Mouse (Mus musculus): ENCODE data around the gene Polr3a. TPM values are rescaled to one million over a fixed set of nuclear protein-coding genes. Genes with fewer than 3 reads are reported as not detected.

The Polr3a gene
- polyA plus RNA-seq, 1 experiment: 9.6 TPM

GRCm38 (mm10) chr14:24500845-24501186, 14.0 kb upstream of the Polr3a start:
- no peak for DNase-seq
- Histone ChIP-seq H3K27me3 (replicated peaks; ENCODE audit: control insufficient read depth, insufficient read depth, low read length) (no peaks in the 10 kb centered on the region), H3K27ac (ENCODE audit: insufficient read depth, low read depth, low read length) (no peak overlapping the region), H3K4me3 (ENCODE audit: insufficient read depth, low read depth, low read length) (no peak overlapping the region), H3K4me1 (ENCODE audit: control insufficient read depth, insufficient read depth, low read length) (no peaks in the 10 kb centered on the region), H3K36me3 (ENCODE audit: control insufficient read depth, insufficient read depth, low read length) (peaks cover 5% of the 10 kb centered on the region)
- TF ChIP-seq CTCF (conservative IDR thresholded peaks at IDR 0.05; ENCODE audit: insufficient read depth, insufficient read length, low read depth, low read length): no peak
- TF ChIP-seq POLR2A (IDR thresholded peaks at IDR 0.05; ENCODE audit: low read depth, low read length): no peak
- WGBS: 25% methylated on average over 8 of the region's 8 CpGs

DNA sequence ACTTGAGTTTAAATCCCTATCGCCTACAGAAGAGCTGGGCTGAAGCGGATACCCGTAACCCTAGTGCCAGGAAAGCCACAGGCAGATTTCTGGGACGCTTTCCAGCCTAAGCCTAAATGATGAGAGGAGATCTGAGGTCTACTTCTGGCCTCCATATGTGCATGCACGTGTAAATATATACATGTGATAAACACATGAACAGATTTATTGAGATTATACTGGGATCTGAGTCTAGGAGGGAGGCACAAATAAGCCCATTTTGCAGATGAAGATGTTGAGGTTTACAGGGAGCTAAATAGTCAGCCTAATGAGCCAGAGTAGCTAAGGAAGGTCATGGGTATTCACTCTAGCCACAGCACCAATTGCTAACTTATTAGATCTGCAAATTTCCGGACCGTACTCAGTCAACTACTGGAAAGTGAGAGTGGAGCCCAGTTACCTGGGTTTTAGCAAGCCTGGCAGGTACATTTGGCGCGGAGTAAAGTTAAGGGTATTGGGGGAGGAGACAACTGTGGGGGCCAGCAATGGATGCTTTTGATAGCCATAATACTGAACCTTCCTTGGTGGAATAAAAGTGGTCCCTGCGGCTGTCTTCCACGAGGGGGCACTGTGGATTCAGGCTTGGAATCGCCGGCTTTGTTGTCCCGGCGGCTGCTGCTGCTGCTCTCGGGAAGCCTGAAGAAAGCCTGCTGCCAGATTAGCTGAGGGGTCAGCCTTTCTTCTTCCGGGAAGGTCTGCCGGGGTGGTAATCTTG, 13.4 kb upstream of the Polr3a start:
- Histone ChIP-seq H3K27ac (ENCODE audit: insufficient read depth, low read depth, low read length) (no peak overlapping the region), H3K27me3 (replicated peaks; ENCODE audit: control insufficient read depth, insufficient read depth, low read length) (no peaks in the 10 kb centered on the region), H3K4me1 (ENCODE audit: control insufficient read depth, insufficient read depth, low read length) (no peaks in the 10 kb centered on the region), H3K36me3 (ENCODE audit: control insufficient read depth, insufficient read depth, low read length) (peaks cover 5% of the 10 kb centered on the region), H3K4me3 (ENCODE audit: insufficient read depth, low read depth, low read length) (no peak overlapping the region)
- no peak for TF ChIP-seq POLR2A (IDR thresholded peaks at IDR 0.05; ENCODE audit: low read depth, low read length)
- TF ChIP-seq CTCF (conservative IDR thresholded peaks at IDR 0.05; ENCODE audit: insufficient read depth, insufficient read length, low read depth, low read length): peak; percentile 80
- WGBS: 25% methylated on average over 18 of the region's 18 CpGs
- DNase-seq: peak; percentile 77

- H3K27ac ChIP-seq (ENCODE audit: insufficient read depth, low read depth, low read length): no peak overlapping the region
- H3K27me3 ChIP-seq (replicated peaks; ENCODE audit: control insufficient read depth, insufficient read depth, low read length): no peaks in the 10 kb centered on the region
- 37% methylated on average over 9 of the region's 9 CpGs for WGBS
- H3K4me3 ChIP-seq (ENCODE audit: insufficient read depth, low read depth, low read length): no peak overlapping the region
- no peak for DNase-seq
- H3K4me1 ChIP-seq (ENCODE audit: control insufficient read depth, insufficient read depth, low read length): peaks cover 3% of the 10 kb centered on the region; the same call in 1 of the 2 replicates
- H3K36me3 ChIP-seq (ENCODE audit: control insufficient read depth, insufficient read depth, low read length): peaks cover 6% of the 10 kb centered on the region
- TF ChIP-seq CTCF (conservative IDR thresholded peaks at IDR 0.05; ENCODE audit: insufficient read depth, insufficient read length, low read depth, low read length) (no peak), POLR2A (IDR thresholded peaks at IDR 0.05; ENCODE audit: low read depth, low read length) (no peak)
Observed at GRCm38 (mm10) chr14:24499478-24499877, 12.6 kb upstream of the Polr3a start.

DNA sequence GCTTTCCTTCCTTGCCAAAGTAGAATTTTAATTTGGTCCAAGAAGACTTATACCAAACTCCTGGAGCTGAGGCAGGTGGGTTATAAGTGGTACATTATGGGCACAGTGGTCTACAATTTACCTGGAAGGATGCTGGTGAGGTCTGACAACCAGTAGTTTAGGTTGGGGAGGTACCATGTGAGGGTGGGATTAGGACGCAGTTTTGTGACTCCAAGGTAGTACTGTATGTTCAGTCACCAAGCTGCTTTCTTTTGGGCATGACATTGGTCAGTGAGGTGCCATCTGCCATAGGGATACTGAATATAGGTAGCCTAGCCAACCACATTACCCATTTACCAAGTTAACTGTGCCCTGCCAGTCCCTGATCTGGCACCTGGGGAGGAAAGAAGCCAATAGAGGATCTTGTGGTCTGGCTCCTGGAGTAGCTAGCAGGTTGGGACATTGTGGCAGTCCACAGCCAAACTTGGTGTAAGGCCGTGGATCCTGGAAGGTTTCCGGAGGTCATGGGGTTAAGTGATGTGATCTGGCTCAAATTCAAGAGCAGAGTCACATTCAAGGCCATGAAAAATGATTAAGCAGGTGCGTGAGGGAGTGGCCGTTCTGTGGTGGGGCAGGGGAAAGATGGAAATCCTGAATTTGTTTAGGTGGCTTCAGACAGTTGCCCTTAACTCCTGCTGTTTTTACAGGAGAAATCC, 11.8 kb upstream of the Polr3a start:
- H3K4me3 ChIP-seq (ENCODE audit: insufficient read depth, low read depth, low read length): no peak overlapping the region
- peaks cover 7% of the 10 kb centered on the region for H3K36me3 ChIP-seq (ENCODE audit: control insufficient read depth, insufficient read depth, low read length)
- TF ChIP-seq POLR2A (IDR thresholded peaks at IDR 0.05; ENCODE audit: low read depth, low read length) (no peak), CTCF (conservative IDR thresholded peaks at IDR 0.05; ENCODE audit: insufficient read depth, insufficient read length, low read depth, low read length) (no peak)
- DNase-seq: no peak
- 59% methylated on average over 5 of the region's 5 CpGs for WGBS
- H3K27ac ChIP-seq (ENCODE audit: insufficient read depth, low read depth, low read length): no peak overlapping the region
- peaks cover 3% of the 10 kb centered on the region; the same call in 1 of the 2 replicates for H3K4me1 ChIP-seq (ENCODE audit: control insufficient read depth, insufficient read depth, low read length)
- no peaks in the 10 kb centered on the region for H3K27me3 ChIP-seq (replicated peaks; ENCODE audit: control insufficient read depth, insufficient read depth, low read length)

DNA sequence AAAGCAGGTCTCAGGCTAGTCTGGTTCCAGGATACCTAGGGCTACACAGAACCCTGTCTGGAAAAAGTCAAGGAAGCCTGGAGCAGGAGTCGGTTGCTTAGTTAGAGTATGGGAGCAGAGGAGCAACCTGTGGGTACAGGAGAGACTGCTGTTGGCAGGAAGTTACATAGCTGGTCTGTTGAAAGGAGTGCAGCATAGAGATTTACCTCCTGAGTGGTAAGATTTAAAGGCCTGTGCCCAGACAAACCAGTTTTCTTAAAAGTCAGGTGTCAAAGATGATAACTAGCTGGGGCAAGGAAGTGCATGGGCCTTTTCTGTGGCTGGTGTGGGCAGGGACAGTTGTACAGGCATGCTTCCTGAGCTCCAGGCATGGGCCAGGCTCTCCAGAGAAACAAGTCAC, 10.6 kb upstream of the Polr3a start:
- no peak for TF ChIP-seq CTCF (conservative IDR thresholded peaks at IDR 0.05; ENCODE audit: insufficient read depth, insufficient read length, low read depth, low read length)
- Histone ChIP-seq H3K4me3 (ENCODE audit: insufficient read depth, low read depth, low read length) (no peak overlapping the region), H3K27me3 (replicated peaks; ENCODE audit: control insufficient read depth, insufficient read depth, low read length) (no peaks in the 10 kb centered on the region), H3K36me3 (ENCODE audit: control insufficient read depth, insufficient read depth, low read length) (peaks cover 9% of the 10 kb centered on the region), H3K27ac (ENCODE audit: insufficient read depth, low read depth, low read length) (no peak overlapping the region), H3K4me1 (ENCODE audit: control insufficient read depth, insufficient read depth, low read length) (peaks cover 3% of the 10 kb centered on the region; the same call in 1 of the 2 replicates)
- WGBS: 73% methylated on average over 1 of the region's 1 CpGs
- no peak for DNase-seq

- peaks cover 3% of the 10 kb centered on the region; the same call in 1 of the 2 replicates for H3K4me1 ChIP-seq (ENCODE audit: control insufficient read depth, insufficient read depth, low read length)
- no peak for DNase-seq
- WGBS: 86% methylated on average over 1 of the region's 1 CpGs
- no peaks in the 10 kb centered on the region for H3K27me3 ChIP-seq (replicated peaks; ENCODE audit: control insufficient read depth, insufficient read depth, low read length)
- H3K27ac ChIP-seq (ENCODE audit: insufficient read depth, low read depth, low read length): no peak overlapping the region
- TF ChIP-seq CTCF (conservative IDR thresholded peaks at IDR 0.05; ENCODE audit: insufficient read depth, insufficient read length, low read depth, low read length) (no peak), POLR2A (IDR thresholded peaks at IDR 0.05; ENCODE audit: low read depth, low read length) (no peak)
- H3K36me3 ChIP-seq (ENCODE audit: control insufficient read depth, insufficient read depth, low read length): peaks cover 9% of the 10 kb centered on the region
- H3K4me3 ChIP-seq (ENCODE audit: insufficient read depth, low read depth, low read length): no peak overlapping the region
Observed at GRCm38 (mm10) chr14:24496507-24496906, 9.6 kb upstream of the Polr3a start.

- H3K4me1 ChIP-seq (ENCODE audit: control insufficient read depth, insufficient read depth, low read length): peaks cover 5% of the 10 kb centered on the region; the same call in 1 of the 2 replicates
- H3K27me3 ChIP-seq (replicated peaks; ENCODE audit: control insufficient read depth, insufficient read depth, low read length): no peaks in the 10 kb centered on the region
- TF ChIP-seq CTCF (conservative IDR thresholded peaks at IDR 0.05; ENCODE audit: insufficient read depth, insufficient read length, low read depth, low read length): no peak
- TF ChIP-seq POLR2A (IDR thresholded peaks at IDR 0.05; ENCODE audit: low read depth, low read length): no peak
- no peak overlapping the region for H3K27ac ChIP-seq (ENCODE audit: insufficient read depth, low read depth, low read length)
- peaks cover 9% of the 10 kb centered on the region for H3K36me3 ChIP-seq (ENCODE audit: control insufficient read depth, insufficient read depth, low read length)
- 86% methylated on average over 9 of the region's 9 CpGs for WGBS
- no peak for DNase-seq
- H3K4me3 ChIP-seq (ENCODE audit: insufficient read depth, low read depth, low read length): no peak overlapping the region
Observed at GRCm38 (mm10) chr14:24493256-24493655, 6.4 kb upstream of the Polr3a start.
